Mouse (Mus musculus) gonadal fat pad, adult 2 months (tissue): Measurements from ENCODE around the gene Gm14295. TPM values are rescaled to one million over a fixed set of nuclear protein-coding genes. Genes with fewer than 3 reads are reported as not detected.
"Not testable (repeated sequence)": the region's sequence is repeated elsewhere in the genome, so short reads cannot be mapped to it uniquely, and the experiment has no call there.

ENCODE experiments used
- DNase-seq: peaks from one replicate; pipeline ENCODE4 v3.0.0-alpha.2; 2012; ENCODE audit warnings: low read depth
- polyA plus RNA-seq: library from polyadenylated mRNA; depleted of rRNA; stranded (reverse); fragments of >200 nt; gene quantifications from 2 replicates; pipeline ENCODE4 v1.2.3, GENCODE M21; 2012; rRNA removed

Gene Gm14295
- polyA plus RNA-seq = 5.2 and 7.4 TPM in 2 replicates

- not testable (repeated sequence) for DNase-seq
Measured at GRCm38 (mm10) chr2:176798312-176798711, at the start of gene Gm14295. Gene Gm14295, plus strand, starts transcription at chr2:176798612.

- DNase-seq = not testable (repeated sequence)
Measured at GRCm38 (mm10) chr2:176798785-176799184, 373 bp downstream of the Gm14295 start.

- DNase-seq = not testable (repeated sequence)
Measured at GRCm38 (mm10) chr2:176830840-176831239, 32.4 kb downstream of the Gm14295 start, which contains the start of gene Gm14408. Gene Gm14408, plus strand, starts transcription at chr2:176831140.

Other genes starting within 250 kb of the Gm14295 start
- 4.8 and 6.4 TPM in 2 replicates for gene Gm14308, start 162.3 kb upstream of the Gm14295 start, polyA plus RNA-seq
- 4.5 and 4.8 TPM in 2 replicates for gene Zfp973, start 128.1 kb upstream of the Gm14295 start, polyA plus RNA-seq
- gene Gm14305, start 90.3 kb upstream of the Gm14295 start, polyA plus RNA-seq = 5.0 and 7.2 TPM in 2 replicates
- not detected in 2 replicates for gene Gm14408, start 32.5 kb downstream of the Gm14295 start, polyA plus RNA-seq
- 2.6 and 2.8 TPM in 2 replicates for gene Gm14296, start 129.2 kb downstream of the Gm14295 start, polyA plus RNA-seq
- gene Gm14419, start 202.3 kb downstream of the Gm14295 start, polyA plus RNA-seq = 2.6 and 3.8 TPM in 2 replicates